In the genomic region with DNA sequence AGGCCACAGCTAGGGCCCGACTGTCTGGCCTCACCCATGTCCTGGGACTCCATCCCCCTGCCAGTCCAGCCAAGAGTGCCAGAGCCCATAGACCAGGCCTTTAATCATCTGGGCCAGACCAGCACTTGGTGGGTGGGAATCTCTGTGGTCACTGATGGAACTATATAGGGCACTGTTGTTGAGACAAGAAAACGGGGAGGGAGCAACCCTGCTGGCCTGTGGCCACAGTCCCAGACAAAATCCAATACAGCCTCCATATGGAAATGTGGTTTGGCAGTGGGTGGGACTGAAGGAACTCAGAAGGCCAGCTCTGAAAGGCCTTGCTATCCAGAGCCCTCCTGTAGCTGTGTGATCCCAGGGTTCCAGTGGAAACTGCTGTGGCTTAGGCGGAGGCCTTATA, we compare ENCODE assay signal across 26 mouse cellular contexts. TPM values are rescaled to one million over a fixed set of nuclear protein-coding genes. Genes with fewer than 3 reads are reported as not detected.
DNase-seq lines count a peak whose midpoint lies in the region; ATAC-seq and TF ChIP-seq lines count a peak whose summit lies in the region.
"Had no signal": no experiment of that assay in that cellular context is flagged by ENCODE, and none has a peak within 500 bp of the region (broad histone marks: within the 10 kb centered on the region; RNA-seq: fewer than 3 reads in every experiment).

No protein-coding gene starts in this region.

- peak; percentile 51 for DNase-seq in limb, embryonic 14.5 days (ENCODE audit: low spot score)
- DNase-seq in limb, embryonic 10.5 days (ENCODE audit: low spot score) = no peak
- no peak for DNase-seq in testis, postnatal 10 days (ENCODE audit: low spot score)
- peak; percentile 75 for DNase-seq in embryonic facial prominence, embryonic 14.5 days (ENCODE audit: low spot score)
- DNase-seq in hindbrain, postnatal 0 days (ENCODE audit: low spot score) = no peak
- DNase-seq: adrenal gland, adult 2 months; adrenal gland, postnatal 14 days; cerebellum, adult 11 months; cerebellum, adult 2 months; cerebellum, adult 9-11 months; cerebellum, postnatal 25 days; embryo, embryonic 11 days; gastrocnemius, postnatal 10 days; gastrocnemius, postnatal 36 days; heart, adult 2 months; heart, postnatal 14 days; heart, postnatal 4 days had no signal

- H3K27ac ChIP-seq in limb, embryonic 14.5 days (replicated peaks; ENCODE audit: low read depth, low read length) = 0 out of 2 replicates have a peak overlapping the region, but pooled peaks have one; percentile 19
- no peak overlapping the region for H3K27ac ChIP-seq in limb, embryonic 10.5 days
- no peak overlapping the region for H3K27ac ChIP-seq in testis, adult 2 months (ENCODE audit: control insufficient read depth, insufficient read depth, low read depth, low read length)
- peak overlapping the region; percentile 23; the same call in 1 of the 2 replicates for H3K27ac ChIP-seq in embryonic facial prominence, embryonic 14.5 days (replicated peaks; ENCODE audit: low read depth, low read length)
- H3K27ac ChIP-seq in hindbrain, postnatal 0 days = no peak overlapping the region
- H3K27ac ChIP-seq: forebrain, embryonic 10.5 days; forebrain, embryonic 13.5 days; heart, adult 2 months; heart, embryonic 10.5 days; heart, embryonic 13.5 days; hindbrain, embryonic 14.5 days had no signal

- no peak overlapping the region for H3K4me3 ChIP-seq in limb, embryonic 14.5 days (replicated peaks; ENCODE audit: low read length)
- no peak overlapping the region for H3K4me3 ChIP-seq in limb, embryonic 10.5 days
- no peak overlapping the region for H3K4me3 ChIP-seq in testis, adult 2 months (ENCODE audit: control insufficient read depth, low read depth, low read length)
- H3K4me3 ChIP-seq in embryonic facial prominence, embryonic 14.5 days (ENCODE audit: low read depth, low read length) = no peak overlapping the region
- no peak overlapping the region for H3K4me3 ChIP-seq in hindbrain, postnatal 0 days (ENCODE audit: low read length)
- H3K4me3 ChIP-seq: forebrain, embryonic 10.5 days; forebrain, embryonic 13.5 days; heart, adult 2 months; heart, embryonic 10.5 days; heart, embryonic 13.5 days had no signal

- TF ChIP-seq POLR2A in limb, embryonic 14.5 days (IDR thresholded peaks at IDR 0.05; ENCODE audit: borderline replicate concordance, extremely low read depth, insufficient read depth, insufficient read length) = no peak
- peak; percentile 31; the same call in 1 of the 2 replicates for TF ChIP-seq POLR2A in testis, adult 2 months (IDR thresholded peaks at IDR 0.05; ENCODE audit: control insufficient read depth, low read depth, low read length)

- 71% methylated on average over 3 of the region's 3 CpGs for WGBS in limb, embryonic 14.5 days
- WGBS in limb, embryonic 10.5 days = 82% methylated on average over 3 of the region's 3 CpGs
- 64% methylated on average over 3 of the region's 3 CpGs for WGBS in embryonic facial prominence, embryonic 14.5 days
- WGBS in hindbrain, postnatal 0 days = 61% methylated on average over 3 of the region's 3 CpGs

- peak; percentile 38; the same call in 1 of the 2 replicates for ATAC-seq in limb, embryonic 14.5 days (ENCODE audit: low FRiP score, low read depth)
- peak; percentile 28; the same call in 1 of the 2 replicates for ATAC-seq in embryonic facial prominence, embryonic 14.5 days (ENCODE audit: low read depth)
- no peak for ATAC-seq in hindbrain, postnatal 0 days
- no peak for ATAC-seq in inflammation-experienced regulatory T-cells, adult 6 months
- ATAC-seq: forebrain, embryonic 13.5 days; forebrain, embryonic 16.5 days; intestine, embryonic 16.5 days had no signal

- H3K9me3 ChIP-seq in limb, embryonic 14.5 days (ENCODE audit: control insufficient read depth, low read length) = no peaks in the 10 kb centered on the region
- H3K9me3 ChIP-seq in limb, embryonic 10.5 days (replicated peaks) = no peaks in the 10 kb centered on the region
- H3K9me3 ChIP-seq in embryonic facial prominence, embryonic 14.5 days (ENCODE audit: control insufficient read depth, low read length) = no peaks in the 10 kb centered on the region
- no peaks in the 10 kb centered on the region for H3K9me3 ChIP-seq in hindbrain, postnatal 0 days (ENCODE audit: low read length)
- H3K9me3 ChIP-seq: forebrain, embryonic 10.5 days; forebrain, embryonic 13.5 days; heart, embryonic 10.5 days; heart, embryonic 13.5 days had no signal

- no peak overlapping the region for H3K9ac ChIP-seq in limb, embryonic 14.5 days (ENCODE audit: low read depth, low read length, severe bottlenecking)
- H3K9ac ChIP-seq in embryonic facial prominence, embryonic 14.5 days (ENCODE audit: low read depth, low read length) = no peak overlapping the region
- H3K9ac ChIP-seq in hindbrain, postnatal 0 days (replicated peaks; ENCODE audit: low read length) = no peak overlapping the region
- H3K9ac ChIP-seq: forebrain, embryonic 13.5 days; heart, embryonic 13.5 days; hindbrain, embryonic 14.5 days had no signal

- no peaks in the 10 kb centered on the region for H3K36me3 ChIP-seq in limb, embryonic 14.5 days (ENCODE audit: control insufficient read depth, insufficient read depth, low read length)
- H3K36me3 ChIP-seq in limb, embryonic 10.5 days = no peaks in the 10 kb centered on the region
- no peaks in the 10 kb centered on the region for H3K36me3 ChIP-seq in testis, adult 2 months (ENCODE audit: control insufficient read depth, insufficient read depth, low read length)
- no peaks in the 10 kb centered on the region for H3K36me3 ChIP-seq in embryonic facial prominence, embryonic 14.5 days (ENCODE audit: control insufficient read depth, insufficient read depth, low read length)
- H3K36me3 ChIP-seq in hindbrain, postnatal 0 days (ENCODE audit: insufficient read depth, low read length) = no peaks in the 10 kb centered on the region
- H3K36me3 ChIP-seq: forebrain, embryonic 10.5 days; heart, embryonic 10.5 days; heart, embryonic 13.5 days had no signal

- H3K4me1 ChIP-seq in limb, embryonic 14.5 days (ENCODE audit: control insufficient read depth, insufficient read depth, low read length) = 0 out of 2 replicates have a peak, but pooled peaks cover 5% of the 10 kb centered on the region
- peaks cover 16% of the 10 kb centered on the region for H3K4me1 ChIP-seq in limb, embryonic 10.5 days
- peaks cover 9% of the 10 kb centered on the region for H3K4me1 ChIP-seq in testis, adult 2 months (ENCODE audit: control insufficient read depth, insufficient read depth, low read length)
- H3K4me1 ChIP-seq in embryonic facial prominence, embryonic 14.5 days (ENCODE audit: control insufficient read depth, insufficient read depth, low read length) = peaks cover 3% of the 10 kb centered on the region
- H3K4me1 ChIP-seq in hindbrain, postnatal 0 days (ENCODE audit: insufficient read depth, low read length) = peaks cover 5% of the 10 kb centered on the region; the same call in 1 of the 2 replicates

- H3K27me3 ChIP-seq in limb, embryonic 14.5 days (ENCODE audit: control insufficient read depth, insufficient read depth, low read length) = no peaks in the 10 kb centered on the region
- H3K27me3 ChIP-seq in limb, embryonic 10.5 days (ENCODE audit: low read depth, poor library complexity, severe bottlenecking) = peaks cover 30% of the 10 kb centered on the region
- no peaks in the 10 kb centered on the region for H3K27me3 ChIP-seq in testis, adult 2 months (ENCODE audit: control insufficient read depth, insufficient read depth, low read length)
- no peaks in the 10 kb centered on the region for H3K27me3 ChIP-seq in embryonic facial prominence, embryonic 14.5 days (replicated peaks; ENCODE audit: control insufficient read depth, insufficient read depth, low read length)
- H3K27me3 ChIP-seq in hindbrain, postnatal 0 days (ENCODE audit: insufficient read depth, low read length) = no peaks in the 10 kb centered on the region

- no peak for TF ChIP-seq CTCF in testis, adult 2 months (IDR thresholded peaks at IDR 0.05; ENCODE audit: control insufficient read depth, insufficient read depth, insufficient replicate concordance, low read depth, low read length)
- no peak for TF ChIP-seq CTCF in hindbrain, postnatal 0 days (IDR thresholded peaks at IDR 0.05; ENCODE audit: low read depth)

- no peak overlapping the region for H3K4me2 ChIP-seq in limb, embryonic 14.5 days (replicated peaks; ENCODE audit: low read depth, low read length, severe bottlenecking)
- no peak overlapping the region for H3K4me2 ChIP-seq in embryonic facial prominence, embryonic 14.5 days (ENCODE audit: low read depth, low read length)
- no peak overlapping the region for H3K4me2 ChIP-seq in hindbrain, postnatal 0 days (ENCODE audit: low read depth, low read length)
- H3K4me2 ChIP-seq: forebrain, embryonic 13.5 days; heart, embryonic 13.5 days; hindbrain, embryonic 14.5 days had no signal

RNA-seq across cellular contexts. Expression of gene Pim3, which starts 27.0 kb away (rescaled TPM):
- 15.2 and 20.6 TPM in 2 replicates for polyA plus RNA-seq in limb, embryonic 14.5 days (2012; rRNA removed)
- 38.1 and 47.8 TPM in 2 replicates for polyA plus RNA-seq in limb, embryonic 14.5 days (2014; fragmentation: Nextera tagmentation; extraction: Ambion mirVana)
- 46.6 and 48.2 TPM in 2 replicates for polyA plus RNA-seq in limb, embryonic 10.5 days (2016; fragmentation: Nextera tagmentation; extraction: Ambion mirVana)
- 10.8 and 13.2 TPM in 2 replicates for polyA plus RNA-seq in testis, adult 2 months (2012; rRNA removed)
- polyA plus RNA-seq in embryonic facial prominence, embryonic 14.5 days (2014; fragmentation: Nextera tagmentation; extraction: Ambion mirVana) = 38.6 and 45.1 TPM in 2 replicates
- total RNA-seq in hindbrain, postnatal 0 days (2014; rRNA removed) = 98.0 and 104 TPM in 2 replicates
- 69.8 TPM in 2 replicates for polyA plus RNA-seq in hindbrain, postnatal 0 days (2015; fragmentation: Nextera tagmentation; extraction: Ambion mirVana)
- 1 to 10 TPM; 3.0 to 4.1 (median 4.0) TPM for polyA plus RNA-seq in inflammation-experienced regulatory T-cells, adult 6 months (2017; shearing (Covaris generic))

Comparison
In these comparisons a context has a peak if more than half of its experiments do, and no peak if none do; other contexts are left out.
1. DNase-seq: peak in limb, embryonic 14.5 days (single experiment) and embryonic facial prominence, embryonic 14.5 days (single experiment); none in limb, embryonic 10.5 days (single experiment), testis, postnatal 10 days (single experiment) and hindbrain, postnatal 0 days (single experiment).
2. H3K27ac ChIP-seq: peak in limb, embryonic 14.5 days (single experiment) and embryonic facial prominence, embryonic 14.5 days (single experiment); none in limb, embryonic 10.5 days (single experiment), testis, adult 2 months (single experiment) and hindbrain, postnatal 0 days (single experiment).
3. ATAC-seq: peak in limb, embryonic 14.5 days (single experiment) and embryonic facial prominence, embryonic 14.5 days (single experiment); none in hindbrain, postnatal 0 days (single experiment) and inflammation-experienced regulatory T-cells, adult 6 months (single experiment).